Mouse (Mus musculus) cerebellum, postnatal 4 days (tissue): Measurements from ENCODE around the gene Pex16.

ENCODE experiments used
- DNase-seq, 2 experiments: peaks; one replicate each; pipeline ENCODE4 v3.0.0; 2022; ENCODE audit warnings: low spot score in 2 of 2, mixed read lengths in 1 of 2

The Pex16 gene

GRCm38 (mm10) chr2:92422388-92423135 lies 48.1 kb downstream of the Pex16 start:
- DNase-seq, result no peak

DNA sequence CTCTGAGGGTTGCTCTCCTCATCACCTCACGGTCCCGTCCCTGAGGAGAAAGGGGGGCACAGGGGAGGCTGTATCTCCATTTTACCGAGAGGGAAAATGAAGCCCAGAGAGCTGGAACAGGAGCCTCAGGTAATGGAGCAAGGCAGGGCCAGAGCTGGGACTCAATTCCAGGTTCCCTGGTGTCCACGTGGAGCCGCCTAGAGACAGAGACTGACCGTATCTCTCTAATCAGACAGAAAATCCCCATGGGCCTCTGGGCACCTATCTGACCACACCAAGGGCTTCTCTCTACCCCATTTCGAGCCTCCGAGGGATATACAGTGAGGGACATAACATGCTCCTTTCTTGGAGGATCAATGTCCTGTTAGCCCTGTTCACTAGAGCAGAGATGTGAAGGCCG lies 48.7 kb downstream of the Pex16 start:
- DNase-seq, result no peak

DNA sequence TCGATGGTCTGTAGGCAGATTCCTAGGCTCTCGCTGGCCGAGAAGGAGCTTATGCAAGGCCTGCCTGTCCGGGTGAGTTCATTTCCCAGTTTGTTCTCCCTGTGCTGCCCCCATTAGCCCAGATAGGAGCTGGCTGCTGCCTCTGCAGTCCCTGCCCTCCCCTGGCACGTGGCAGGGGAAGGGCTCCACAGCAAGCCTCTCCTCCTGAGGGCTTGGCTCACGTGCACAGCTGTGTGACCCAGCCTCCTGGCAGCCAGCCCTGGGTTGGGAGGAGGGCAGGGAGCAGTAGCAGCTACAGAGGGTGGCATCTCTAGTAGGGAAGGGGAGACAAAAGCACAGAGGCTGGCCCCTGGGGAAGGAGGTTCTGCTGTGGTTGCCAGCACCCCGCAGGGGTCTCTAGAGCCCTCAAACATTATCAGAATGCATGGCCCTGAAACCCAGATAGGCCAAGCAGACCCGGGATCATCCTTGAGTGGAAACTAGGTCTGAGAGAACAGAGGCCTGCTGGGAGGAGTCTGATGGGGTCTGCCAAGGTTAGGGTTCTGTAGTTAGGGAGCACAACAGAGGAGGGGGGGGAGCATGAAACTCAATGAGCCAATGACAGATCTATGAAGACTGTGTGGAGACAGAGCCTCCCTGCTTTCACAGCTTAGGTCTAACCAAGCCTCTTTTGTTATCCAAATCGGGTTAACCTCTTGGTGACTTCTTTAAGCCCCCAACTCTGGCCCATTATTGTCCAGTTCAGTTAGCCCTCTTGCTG lies 49.4 kb downstream of the Pex16 start:
- peak; percentile 46 to 79 for DNase-seq

DNA sequence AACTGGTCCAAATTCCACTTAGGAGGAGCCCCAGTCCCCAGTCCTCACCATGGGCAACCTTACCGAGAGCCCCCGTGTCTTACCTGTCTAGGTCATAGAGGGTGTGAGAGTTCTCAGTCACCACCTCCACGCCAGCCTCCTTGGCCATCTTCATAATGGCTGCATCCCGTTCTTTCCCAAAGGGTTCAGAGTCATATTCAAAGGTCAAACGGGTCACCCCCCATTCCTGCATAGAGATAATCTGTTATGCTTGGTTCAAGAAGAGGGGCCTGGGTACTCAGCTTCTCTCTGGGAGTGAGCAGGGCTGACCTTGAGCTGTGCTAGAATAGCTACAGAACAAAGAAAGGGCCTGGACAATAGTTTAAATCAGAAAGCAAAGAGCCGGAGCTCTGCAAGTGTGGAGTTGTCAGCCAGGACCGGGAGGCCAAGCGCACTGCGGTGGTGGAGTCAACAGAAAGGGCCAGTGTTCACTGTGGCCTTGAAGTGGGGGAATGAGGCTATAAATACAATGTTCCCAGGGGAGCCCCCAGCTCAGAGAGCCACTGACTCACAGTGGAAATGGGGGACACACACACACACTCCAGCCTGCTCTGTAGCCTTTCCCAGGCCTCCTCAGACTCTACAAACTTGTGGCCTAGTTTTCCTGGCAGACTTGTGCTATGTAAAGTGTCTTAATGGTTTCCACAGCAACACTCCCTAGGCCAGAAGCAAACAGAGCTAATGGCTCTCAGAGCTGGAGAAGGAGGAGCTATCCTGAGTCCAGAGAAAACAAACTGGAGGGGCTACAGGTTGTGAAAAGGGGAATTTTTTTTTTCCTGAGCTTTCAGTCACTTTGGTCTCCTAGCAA lies 50.2 kb downstream of the Pex16 start:
- no peak for DNase-seq

- no peak for DNase-seq
Measured at GRCm38 (mm10) chr2:92425366-92425765, 50.9 kb downstream of the Pex16 start.

GRCm38 (mm10) chr2:92426426-92426825 lies 52.0 kb downstream of the Pex16 start:
- DNase-seq, result no peak

- DNase-seq, result peak in 1 of 2 experiments; percentile 43
Measured at GRCm38 (mm10) chr2:92427882-92428281, 53.4 kb downstream of the Pex16 start.

- DNase-seq, result no peak
Measured at GRCm38 (mm10) chr2:92430089-92430488, 55.6 kb downstream of the Pex16 start.
